Mouse (Mus musculus): ENCODE results near the gene Gal3st1. TPM values are rescaled to one million over a fixed set of nuclear protein-coding genes. Genes with fewer than 3 reads are reported as not detected.

Gene Gal3st1
- 0.89 TPM for polyA plus RNA-seq (2014; fragmentation: Illumina TruSeq; extraction: RNeasy Lipid Tissue Mini Kit (QIAGEN cat#74804); ENCODE audit: low replicate concordance)

DNA sequence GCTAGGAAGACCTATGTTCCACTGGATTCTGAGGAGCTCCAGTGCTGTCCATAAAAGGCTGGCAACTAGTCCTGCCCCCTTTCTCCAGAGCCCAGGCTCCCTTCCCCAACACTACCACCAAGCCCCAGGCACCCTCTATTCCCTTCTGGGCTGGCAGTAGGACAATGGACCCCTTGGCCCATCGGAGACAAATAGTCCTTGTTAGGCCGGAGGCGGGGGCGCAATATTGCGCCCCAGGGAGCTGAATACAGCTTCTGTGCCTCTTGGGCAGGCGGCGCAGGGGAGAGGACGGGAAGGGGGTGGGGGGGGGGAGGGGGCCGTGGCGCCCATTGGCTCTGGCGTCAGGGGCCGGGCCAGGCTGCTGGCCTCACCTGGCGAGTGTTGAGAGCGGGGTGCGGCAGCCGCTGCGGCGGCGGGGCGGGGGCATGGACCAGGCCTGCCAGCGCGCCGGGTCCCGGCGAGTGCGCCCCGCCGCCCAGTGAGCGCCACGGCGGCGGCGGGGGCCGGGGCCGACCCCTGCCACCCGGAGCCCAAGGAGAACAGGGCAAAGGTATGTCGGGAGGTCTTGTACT, at the start of gene Gal3st1:
Gene Gal3st1 (plus strand): TSS at position 346 of the 572 bp plus-strand sequence.

DNA sequence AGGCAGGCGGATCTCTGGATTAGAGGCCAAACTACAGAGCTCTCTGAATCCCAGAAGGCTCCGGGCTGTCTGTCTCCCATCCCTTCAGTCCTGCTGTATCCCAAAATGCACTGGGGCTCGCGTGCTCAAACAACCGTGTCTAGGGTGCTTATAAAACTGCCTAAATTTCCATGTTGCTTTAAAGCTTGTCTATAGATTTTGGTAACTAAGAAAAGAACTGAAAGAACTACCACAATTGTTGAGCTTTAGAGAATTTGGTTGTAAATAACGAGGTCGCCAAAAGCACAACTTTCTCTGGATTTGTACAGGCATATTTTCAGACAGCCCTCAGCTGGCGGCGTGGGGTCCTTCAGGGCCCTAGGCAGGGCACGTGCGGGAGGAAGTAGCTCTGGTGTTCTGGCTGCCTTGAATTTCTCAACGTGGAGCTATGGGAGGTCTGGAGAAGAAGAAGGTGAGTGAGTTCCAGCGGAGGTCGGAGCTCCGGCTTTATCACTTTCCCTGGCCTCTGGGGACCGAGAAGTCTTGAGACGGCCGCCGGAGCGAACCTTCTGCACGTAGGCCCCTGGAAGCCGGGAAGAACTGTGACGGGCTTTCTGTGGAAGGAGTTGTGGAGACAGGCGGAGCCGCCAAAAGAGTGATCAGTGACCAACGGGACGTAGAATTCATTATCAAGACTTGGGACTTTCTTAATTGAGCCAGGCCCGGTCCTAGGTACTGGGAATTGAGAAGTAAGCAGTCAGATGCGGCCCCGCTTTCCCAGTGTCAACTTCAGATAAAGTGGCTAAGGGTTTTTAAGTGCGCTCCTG, 19.6 kb upstream of the Gal3st1 start, which contains the start of gene Pes1:
Gene Pes1 (plus strand): TSS at position 366 of the 806 bp plus-strand sequence.

DNA sequence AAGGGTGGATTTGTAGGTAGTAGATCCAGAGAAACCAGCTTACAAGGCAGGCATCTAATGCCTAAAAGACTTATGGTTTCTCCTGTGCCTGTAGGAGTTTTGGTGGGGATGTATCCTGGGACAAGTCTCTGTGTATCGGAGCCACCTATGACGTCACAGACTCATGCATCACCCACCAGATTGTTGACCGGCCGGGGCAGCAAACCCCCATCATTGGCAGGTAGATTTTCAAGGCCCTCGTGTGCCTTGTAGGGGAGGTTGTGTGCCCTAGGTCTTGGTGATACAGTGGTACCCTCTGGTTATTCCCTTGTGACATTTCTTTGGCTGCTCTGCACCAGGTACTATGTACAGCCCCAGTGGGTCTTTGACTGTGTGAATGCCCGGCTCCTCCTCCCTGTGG, 6.8 kb upstream of the Gal3st1 start, which contains the start of gene 4930556J24Rik:
Gene 4930556J24Rik (minus strand): TSS at position 101 of the 400 bp plus-strand sequence.

DNA sequence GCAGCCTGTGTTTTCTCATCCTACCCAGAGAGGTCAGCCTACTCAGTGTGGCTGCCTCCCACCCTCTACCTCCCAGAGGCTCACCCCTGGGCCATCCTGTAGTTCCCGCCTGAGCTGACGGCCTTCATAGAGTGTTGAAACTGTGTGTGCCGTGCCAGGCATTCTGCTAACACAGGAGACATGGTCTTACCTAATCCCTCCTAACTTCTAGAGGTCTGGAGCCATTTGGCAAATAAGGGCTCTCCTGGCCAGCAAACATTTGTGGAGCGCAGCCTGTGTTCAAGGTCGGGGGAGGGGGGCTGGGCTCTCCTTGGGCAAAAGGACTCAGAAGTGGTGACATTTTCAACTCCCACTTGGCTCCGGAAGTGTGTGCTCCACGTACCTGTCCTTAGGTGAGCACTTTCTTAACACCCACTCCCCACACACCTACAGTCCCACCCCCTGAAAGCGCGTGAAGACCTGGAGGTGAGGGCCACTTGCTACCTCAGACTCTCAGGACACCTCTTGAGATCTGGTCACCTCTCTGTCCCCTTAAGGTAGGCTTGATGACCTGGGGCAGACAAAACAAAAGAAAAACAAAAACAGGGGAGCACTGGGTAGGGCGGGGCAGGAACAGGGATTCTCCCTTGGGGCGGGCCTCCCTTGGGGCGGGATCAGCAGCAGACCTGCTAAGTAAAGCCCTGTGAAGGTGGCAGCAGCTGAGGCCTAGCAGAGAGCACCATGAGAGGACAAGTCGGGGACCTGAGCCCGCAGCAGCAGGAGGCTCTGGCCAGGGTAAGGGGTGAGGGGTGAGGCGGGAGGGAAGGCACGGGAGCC, 47.9 kb downstream of the Gal3st1 start, which contains the start of gene Sec14l4:
Gene Sec14l4 (plus strand): TSS at position 337 of the 816 bp plus-strand sequence.

Other genes starting within 250 kb of the Gal3st1 start
- gene Osbp2, start 119.7 kb upstream of the Gal3st1 start, polyA plus RNA-seq (2014; fragmentation: Illumina TruSeq; extraction: RNeasy Lipid Tissue Mini Kit (QIAGEN cat#74804); ENCODE audit: low replicate concordance): not detected
- not detected for gene 4921536K21Rik, start 88.5 kb upstream of the Gal3st1 start, polyA plus RNA-seq (2014; fragmentation: Illumina TruSeq; extraction: RNeasy Lipid Tissue Mini Kit (QIAGEN cat#74804); ENCODE audit: low replicate concordance)
- gene Dusp18, start 88.4 kb upstream of the Gal3st1 start, polyA plus RNA-seq (2014; fragmentation: Illumina TruSeq; extraction: RNeasy Lipid Tissue Mini Kit (QIAGEN cat#74804); ENCODE audit: low replicate concordance): 1.1 TPM
- gene Slc35e4, start 69.0 kb upstream of the Gal3st1 start, polyA plus RNA-seq (2014; fragmentation: Illumina TruSeq; extraction: RNeasy Lipid Tissue Mini Kit (QIAGEN cat#74804); ENCODE audit: low replicate concordance): not detected
- gene Tcn2, start 51.5 kb upstream of the Gal3st1 start, polyA plus RNA-seq (2014; fragmentation: Illumina TruSeq; extraction: RNeasy Lipid Tissue Mini Kit (QIAGEN cat#74804); ENCODE audit: low replicate concordance): 2.6 TPM
- 9.3 TPM for gene Pes1, start 19.7 kb upstream of the Gal3st1 start, polyA plus RNA-seq (2014; fragmentation: Illumina TruSeq; extraction: RNeasy Lipid Tissue Mini Kit (QIAGEN cat#74804); ENCODE audit: low replicate concordance)
- gene 4930556J24Rik, start 6.9 kb upstream of the Gal3st1 start, polyA plus RNA-seq (2014; fragmentation: Illumina TruSeq; extraction: RNeasy Lipid Tissue Mini Kit (QIAGEN cat#74804); ENCODE audit: low replicate concordance): not detected
- gene Sec14l4, start 47.8 kb downstream of the Gal3st1 start, polyA plus RNA-seq (2014; fragmentation: Illumina TruSeq; extraction: RNeasy Lipid Tissue Mini Kit (QIAGEN cat#74804); ENCODE audit: low replicate concordance): not detected
- not detected for gene Sec14l3, start 81.2 kb downstream of the Gal3st1 start, polyA plus RNA-seq (2014; fragmentation: Illumina TruSeq; extraction: RNeasy Lipid Tissue Mini Kit (QIAGEN cat#74804); ENCODE audit: low replicate concordance)
- gene Mtfp1, start 111.8 kb downstream of the Gal3st1 start, polyA plus RNA-seq (2014; fragmentation: Illumina TruSeq; extraction: RNeasy Lipid Tissue Mini Kit (QIAGEN cat#74804); ENCODE audit: low replicate concordance): 11.7 TPM
- 64.0 TPM for gene Sec14l2, start 139.8 kb downstream of the Gal3st1 start, polyA plus RNA-seq (2014; fragmentation: Illumina TruSeq; extraction: RNeasy Lipid Tissue Mini Kit (QIAGEN cat#74804); ENCODE audit: low replicate concordance)
- 2.5 TPM for gene Rnf215, start 151.6 kb downstream of the Gal3st1 start, polyA plus RNA-seq (2014; fragmentation: Illumina TruSeq; extraction: RNeasy Lipid Tissue Mini Kit (QIAGEN cat#74804); ENCODE audit: low replicate concordance)
- gene Ccdc157, start 176.7 kb downstream of the Gal3st1 start, polyA plus RNA-seq (2014; fragmentation: Illumina TruSeq; extraction: RNeasy Lipid Tissue Mini Kit (QIAGEN cat#74804); ENCODE audit: low replicate concordance): 1.3 TPM
- 9.0 TPM for gene Sf3a1, start 176.7 kb downstream of the Gal3st1 start, polyA plus RNA-seq (2014; fragmentation: Illumina TruSeq; extraction: RNeasy Lipid Tissue Mini Kit (QIAGEN cat#74804); ENCODE audit: low replicate concordance)
- gene Tbc1d10a, start 203.2 kb downstream of the Gal3st1 start, polyA plus RNA-seq (2014; fragmentation: Illumina TruSeq; extraction: RNeasy Lipid Tissue Mini Kit (QIAGEN cat#74804); ENCODE audit: low replicate concordance): not detected
- not detected for gene Castor1, start 234.6 kb downstream of the Gal3st1 start, polyA plus RNA-seq (2014; fragmentation: Illumina TruSeq; extraction: RNeasy Lipid Tissue Mini Kit (QIAGEN cat#74804); ENCODE audit: low replicate concordance)

Data from small intestine, adult 10 weeks (tissue).